In genomic region chr9:27972293-27972692, GRCm38 (mm10) we compare ENCODE assay signal across 23 mouse cellular contexts.
"Had no signal": no experiment of that assay in that cellular context is flagged by ENCODE, and none has a peak within 500 bp of the region (broad histone marks: within the 10 kb centered on the region; RNA-seq: fewer than 3 reads in every experiment).

No protein-coding gene starts in this region.

- H3K27ac ChIP-seq: heart, adult 2 months; heart, embryonic 13.5 days; heart, embryonic 15.5 days; hindbrain, embryonic 13.5 days; hindbrain, embryonic 15.5 days; hindbrain, postnatal 0 days; limb, embryonic 13.5 days; limb, embryonic 15.5 days; liver, embryonic 12.5 days; liver, embryonic 14.5 days had no signal

- H3K4me1 ChIP-seq: heart, embryonic 13.5 days; heart, embryonic 15.5 days; hindbrain, embryonic 13.5 days; hindbrain, embryonic 15.5 days; limb, embryonic 13.5 days; limb, embryonic 15.5 days; liver, embryonic 12.5 days had no signal

- H3K4me3 ChIP-seq: heart, adult 2 months; heart, embryonic 13.5 days; heart, embryonic 15.5 days; hindbrain, embryonic 13.5 days; hindbrain, embryonic 15.5 days; left cerebral cortex, adult 2 months; limb, embryonic 13.5 days; limb, embryonic 15.5 days; liver, embryonic 12.5 days had no signal

- DNase-seq: forebrain, postnatal 0 days; gastrocnemius, postnatal 14 days; gastrocnemius, postnatal 36 days; heart, adult 11 months; heart, adult 2 months; heart, postnatal 14 days; heart, postnatal 36 days; kidney, adult 18-20 months; kidney, adult 8-10 months; kidney, postnatal 10 days; kidney, postnatal 25 days; kidney, postnatal 4 days; left cerebral cortex, postnatal 4 days had no signal
